Mouse (Mus musculus) 3T3-L1 (cell line): ENCODE results near the gene Ganab.
"Not testable (repeated sequence)": the region's sequence is repeated elsewhere in the genome, so short reads cannot be mapped to it uniquely, and the experiment has no call there.

ENCODE experiments used
- DNase-seq: peaks from one replicate; pipeline ENCODE4 v3.0.0-alpha.2; 2015; ENCODE audit warnings: low read depth, low spot score

Ganab gene

GRCm38 (mm10) chr19:8888511-8889385, 9.1 kb upstream of the Ganab start, which contains the start of the genes 1810009A15Rik and Gm49416:
Gene 1810009A15Rik (plus strand): TSS chr19:8888853.
Gene Gm49416 (plus strand): TSS chr19:8888926.
- peak; percentile 98 for DNase-seq

DNA sequence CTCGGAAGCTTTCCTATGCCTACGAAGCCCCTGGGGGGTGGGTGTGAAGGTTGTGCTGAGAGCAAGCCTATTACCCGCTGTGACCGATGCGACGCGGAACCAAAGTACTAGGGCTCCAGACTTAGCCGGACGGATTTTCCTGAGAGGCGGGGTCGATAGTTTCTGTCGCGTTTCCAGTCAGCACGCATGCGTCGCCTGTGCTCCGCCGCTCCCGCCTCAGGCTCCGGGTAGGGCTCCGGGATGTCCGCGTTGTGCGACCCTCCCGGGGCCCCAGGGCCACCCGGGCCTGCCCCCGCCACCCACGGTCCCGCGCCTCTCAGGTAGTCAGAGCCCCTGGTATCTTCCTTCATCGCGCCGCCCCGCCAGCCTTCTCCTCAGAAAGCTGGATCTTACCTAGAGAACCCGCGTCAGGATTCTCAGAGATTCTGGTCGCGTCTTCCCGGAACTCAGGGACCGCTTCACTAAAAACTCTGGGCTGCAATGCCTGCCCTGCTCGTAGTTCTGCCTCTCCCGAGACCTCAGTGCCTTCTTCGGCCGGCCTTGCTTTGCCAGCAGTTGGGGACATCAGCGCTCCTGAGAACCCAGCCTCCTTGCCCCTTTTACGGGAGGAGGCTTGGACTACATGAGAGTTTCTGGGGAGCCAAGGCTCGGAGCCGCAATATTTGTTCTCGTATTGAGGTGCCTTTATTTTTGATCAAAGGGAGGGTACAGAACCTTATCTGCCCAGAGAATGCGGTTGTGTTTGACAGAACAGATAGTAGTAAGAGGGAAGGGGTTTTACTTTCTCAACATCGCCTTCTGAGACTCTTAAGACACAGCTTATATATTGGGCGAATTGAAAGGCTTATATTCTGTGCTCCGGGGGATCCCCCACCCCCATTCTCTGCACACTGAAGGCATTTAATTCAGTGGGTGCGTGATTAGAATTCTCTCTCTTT, 4.8 kb upstream of the Ganab start, which contains the start of gene Ints5:
TSS of gene Ints5 (plus strand) at position 177 of the 938 bp plus-strand sequence.
- DNase-seq, result peak; percentile 92

DNA sequence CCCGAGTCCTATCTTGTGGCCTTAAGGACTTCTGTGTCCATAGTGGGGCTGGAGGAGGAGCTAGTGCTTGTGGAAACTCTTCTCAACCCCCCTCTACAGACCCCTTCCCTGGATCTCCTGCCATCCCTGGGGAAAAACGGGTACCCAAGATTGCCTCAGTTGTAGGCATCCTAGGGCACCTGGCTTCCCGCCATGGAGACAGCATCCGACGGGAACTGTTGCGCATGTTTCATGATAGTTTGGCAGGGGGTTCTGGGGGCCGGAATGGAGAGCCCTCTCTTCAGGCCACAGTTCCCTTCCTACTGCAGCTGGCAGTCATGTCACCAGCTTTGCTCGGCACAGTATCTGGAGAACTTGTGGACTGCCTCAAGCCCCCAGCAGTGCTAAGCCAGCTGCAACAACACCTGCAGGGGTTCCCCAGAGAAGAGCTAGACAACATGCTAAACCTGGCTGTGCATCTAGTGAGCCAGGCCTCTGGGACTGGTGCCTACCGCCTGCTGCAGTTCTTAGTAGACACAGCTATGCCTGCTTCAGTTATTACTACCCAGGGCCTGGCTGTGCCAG, 2.4 kb upstream of the Ganab start:
- DNase-seq, result no peak

DNA sequence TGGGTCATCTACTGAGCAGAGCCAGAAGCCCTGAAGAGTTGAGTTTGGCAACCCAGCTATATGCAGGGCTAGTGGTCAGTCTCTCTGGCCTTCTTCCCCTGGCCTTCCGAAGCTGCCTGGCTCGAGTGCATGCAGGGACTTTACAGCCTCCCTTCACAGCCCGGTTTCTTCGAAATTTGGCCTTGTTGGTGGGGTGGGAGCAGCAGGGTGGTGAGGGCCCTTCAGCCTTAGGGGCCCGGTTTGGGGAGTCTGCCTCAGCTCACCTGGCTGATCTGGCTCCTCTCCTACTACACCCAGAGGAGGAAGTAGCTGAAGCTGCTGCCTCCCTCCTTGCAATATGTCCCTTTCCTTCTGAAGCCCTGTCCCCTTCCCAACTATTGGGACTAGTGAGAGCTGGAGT, 1.6 kb upstream of the Ganab start:
- DNase-seq, result not testable (repeated sequence)

DNA sequence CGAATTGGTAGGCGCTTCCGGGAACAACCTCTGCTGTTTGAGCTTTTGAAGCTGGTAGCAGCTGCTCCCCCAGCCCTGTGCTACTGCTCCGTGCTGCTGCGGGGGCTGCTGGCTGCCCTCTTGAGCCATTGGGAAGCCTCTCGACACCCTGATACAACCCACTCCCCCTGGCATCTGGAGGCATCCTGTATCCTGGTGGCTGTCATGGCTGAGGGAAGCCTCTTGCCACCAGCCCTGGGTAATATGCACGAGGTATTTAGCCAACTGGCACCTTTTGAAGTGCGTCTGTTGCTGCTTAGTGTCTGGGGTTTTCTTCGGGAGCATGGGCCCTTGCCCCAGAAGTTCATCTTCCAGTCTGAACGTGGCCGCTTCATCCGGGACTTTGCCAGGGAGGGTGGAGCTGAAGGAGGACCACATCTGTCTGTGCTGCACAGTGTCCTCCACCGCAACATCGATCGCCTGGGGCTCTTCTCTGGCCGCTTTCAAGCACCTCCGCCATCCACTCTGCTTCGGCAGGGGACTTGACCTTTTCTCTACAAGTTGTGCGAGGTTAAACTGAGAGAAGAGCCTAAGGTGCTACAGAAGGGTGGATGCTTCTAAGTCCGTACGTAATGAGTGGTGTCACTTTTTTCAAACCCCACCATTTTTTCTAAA, 533 bp upstream of the Ganab start:
- peak; percentile 82 for DNase-seq

- peak; percentile 68 for DNase-seq
Measured at GRCm38 (mm10) chr19:8898576-8898975, 705 bp downstream of the Ganab start.

GRCm38 (mm10) chr19:8899079-8899478, 1.2 kb downstream of the Ganab start:
- DNase-seq, result peak; percentile 24

- no peak for DNase-seq
Measured at GRCm38 (mm10) chr19:8903412-8903811, 5.5 kb downstream of the Ganab start.

- DNase-seq, result no peak
Measured at GRCm38 (mm10) chr19:8908531-8908930, 10.7 kb downstream of the Ganab start.

- DNase-seq, result no peak
Measured at GRCm38 (mm10) chr19:8911810-8912209, 13.9 kb downstream of the Ganab start.

DNA sequence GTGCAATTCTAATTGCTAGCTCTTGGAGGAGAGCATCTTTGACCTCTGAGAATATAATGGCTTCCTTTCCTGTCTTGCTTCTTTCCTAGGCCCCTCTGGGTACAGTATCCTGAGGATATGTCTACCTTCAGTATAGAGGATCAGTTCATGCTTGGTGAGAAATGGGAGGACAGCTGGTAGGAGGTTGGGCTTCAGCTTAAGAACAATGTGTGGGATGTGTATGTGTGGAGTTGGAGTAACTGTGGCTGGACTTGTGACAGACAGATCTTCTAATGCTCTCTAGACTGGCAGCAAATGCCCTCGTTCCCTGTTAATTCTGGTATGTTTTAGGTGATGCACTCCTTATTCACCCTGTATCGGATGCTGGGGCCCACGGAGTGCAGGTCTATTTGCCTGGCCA, 16.3 kb downstream of the Ganab start:
- DNase-seq, result no peak

DNA sequence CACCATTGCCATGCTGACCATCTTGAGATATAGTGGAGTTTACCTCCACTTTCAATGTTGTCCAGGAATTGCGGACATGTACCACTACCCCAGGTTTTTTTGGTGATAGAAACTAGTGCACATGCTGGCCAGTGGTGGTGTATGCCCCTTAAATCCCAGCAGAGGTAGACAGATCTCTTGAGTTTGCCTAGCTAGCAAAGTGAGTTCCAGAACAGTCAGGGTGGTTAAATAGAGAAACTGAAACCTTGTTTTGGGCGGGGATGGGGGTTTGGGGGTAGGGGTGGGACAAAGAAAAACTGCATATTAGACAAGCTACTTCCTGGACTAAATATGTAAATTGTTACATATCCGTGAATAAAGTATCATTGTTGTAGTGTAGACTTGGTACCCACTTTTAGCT, 21.1 kb downstream of the Ganab start:
- no peak for DNase-seq

GRCm38 (mm10) chr19:8919684-8920072, 21.8 kb downstream of the Ganab start:
- peak; percentile 17 for DNase-seq

DNA sequence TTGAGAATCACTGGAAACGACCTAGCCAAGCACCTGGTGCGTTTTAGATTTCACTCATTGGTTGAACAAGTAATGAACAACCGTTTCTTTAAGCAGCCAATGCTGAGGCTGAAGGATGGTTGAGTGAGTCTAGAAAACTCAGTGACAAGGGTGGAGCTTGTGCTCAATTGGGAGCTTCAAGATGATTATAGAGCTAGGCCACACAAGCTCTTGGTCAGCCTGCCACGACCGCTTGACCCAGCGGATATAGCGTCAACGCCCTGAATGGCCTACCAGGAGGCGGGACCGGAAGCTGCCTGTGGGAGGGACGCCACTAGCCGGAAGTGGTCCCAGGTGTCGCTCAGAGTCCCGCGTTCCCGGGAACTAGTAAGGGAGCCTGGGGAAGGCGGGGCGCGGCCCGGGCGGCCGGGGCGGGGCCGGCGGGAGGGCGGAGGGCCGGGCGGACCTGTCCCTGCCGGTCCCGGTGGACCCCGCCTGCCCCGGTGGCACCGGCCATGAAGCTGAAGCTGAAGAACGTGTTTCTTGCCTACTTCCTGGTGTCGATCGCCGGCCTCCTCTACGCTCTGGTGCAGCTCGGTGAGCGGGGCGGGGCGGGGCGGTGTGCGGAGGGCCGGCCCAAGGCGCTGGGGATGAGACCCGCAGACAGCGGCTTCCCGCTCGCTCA, 22.3 kb downstream of the Ganab start, which contains the start of gene B3gat3:
TSS of gene B3gat3 (plus strand) at position 302 of the 664 bp plus-strand sequence.
- peak; percentile 98 for DNase-seq

- peak; percentile 80 for DNase-seq
Measured at GRCm38 (mm10) chr19:8920836-8921291, 23.0 kb downstream of the Ganab start.

DNA sequence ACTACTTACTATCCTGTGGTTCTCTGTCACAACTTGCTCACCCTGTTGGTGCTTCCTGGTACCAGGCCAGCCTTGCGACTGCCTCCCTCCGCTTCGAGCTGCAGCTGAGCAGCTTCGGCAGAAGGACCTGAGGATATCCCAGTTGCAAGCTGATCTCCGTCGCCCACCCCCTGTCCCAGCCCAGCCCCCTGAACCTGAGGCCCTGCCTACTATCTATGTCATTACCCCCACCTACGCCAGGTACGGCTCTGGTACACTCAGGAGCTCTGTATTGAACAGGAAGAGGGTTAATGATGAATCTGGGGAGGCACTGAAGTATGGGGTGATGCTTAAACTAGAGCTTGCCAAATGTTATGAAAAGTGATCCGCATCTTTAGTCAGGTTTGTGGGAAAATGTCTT, 23.9 kb downstream of the Ganab start:
- no peak for DNase-seq

DNA sequence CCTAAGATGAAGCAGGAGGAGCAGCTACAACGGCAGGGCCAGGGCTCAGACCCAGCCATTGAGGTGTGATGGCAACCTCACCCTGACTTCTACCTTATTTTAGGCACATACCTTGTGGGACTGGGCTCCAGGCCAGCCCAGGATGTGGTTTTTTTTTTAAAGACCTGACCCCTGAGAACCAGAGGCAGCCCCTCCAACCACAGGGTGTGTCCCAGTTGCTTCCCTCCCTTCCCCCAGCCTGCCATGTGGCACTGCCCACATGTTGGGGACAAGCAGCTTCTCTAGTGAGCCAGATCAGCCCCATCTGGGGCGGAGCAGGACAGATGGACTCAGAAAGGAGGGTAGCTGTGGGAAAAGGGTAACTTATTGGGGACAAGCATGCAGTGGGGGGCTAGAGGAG, 28.9 kb downstream of the Ganab start:
- no peak for DNase-seq

DNA sequence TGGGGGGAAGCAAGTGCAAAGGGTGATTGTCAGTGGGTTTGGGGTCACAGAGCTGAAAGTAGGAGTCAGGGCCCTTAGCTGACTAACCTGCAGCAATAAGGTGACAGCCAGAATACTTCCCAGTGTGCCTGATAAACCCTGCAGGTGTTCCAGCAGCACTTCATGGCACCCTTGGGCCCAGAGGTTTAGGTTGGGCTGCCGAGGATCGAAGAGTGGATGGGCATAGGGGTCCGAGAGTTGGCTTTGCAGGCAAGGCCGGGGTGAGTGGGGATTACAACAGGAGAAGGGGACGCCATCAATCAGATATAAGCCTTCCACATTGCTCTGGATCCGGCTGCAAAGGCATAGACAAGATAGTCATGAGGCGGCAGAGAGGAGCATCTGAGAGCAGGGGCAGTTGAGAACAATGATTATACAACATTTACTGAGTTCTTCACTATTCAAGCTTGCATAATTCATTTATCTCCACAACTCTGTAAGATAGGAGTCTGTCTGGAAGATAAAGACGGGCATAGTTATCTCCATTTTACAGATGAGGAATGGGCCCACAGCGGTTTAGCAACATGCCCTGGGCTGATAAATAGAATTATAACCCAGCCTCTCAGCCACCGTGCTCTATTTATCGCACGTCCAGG, 30.1 kb downstream of the Ganab start:
- DNase-seq, result no peak

GRCm38 (mm10) chr19:8928689-8929223, 30.9 kb downstream of the Ganab start:
- no peak for DNase-seq
